Mouse (Mus musculus): ENCODE data around the gene Apba2. TPM values are rescaled to one million over a fixed set of nuclear protein-coding genes. Genes with fewer than 3 reads are reported as not detected.

The Apba2 gene
- polyA plus RNA-seq, 1 experiment: not detected

GRCm38 (mm10) chr7:64569676-64570075 lies 68.2 kb downstream of the Apba2 start:
- Histone ChIP-seq H3K27me3 (ENCODE audit: control insufficient read depth, insufficient read depth, insufficient read length) (no peaks in the 10 kb centered on the region), H3K79me3 (ENCODE audit: low read depth) (no peaks in the 10 kb centered on the region), H3K36me3 (ENCODE audit: control insufficient read depth, insufficient read depth) (no peaks in the 10 kb centered on the region), H3K79me2 (ENCODE audit: control insufficient read depth, insufficient read depth) (no peaks in the 10 kb centered on the region), H3K4me3 (ENCODE audit: insufficient read depth, poor library complexity, severe bottlenecking) (no peak overlapping the region), H3ac (ENCODE audit: control insufficient read depth, insufficient read length, low read depth) (no peak overlapping the region)
- TF ChIP-seq MAX (IDR thresholded peaks at IDR 0.05) (no peak), USF1 (IDR thresholded peaks at IDR 0.05; ENCODE audit: low read depth) (no peak), MYOD1 (IDR thresholded peaks at IDR 0.05; ENCODE audit: control insufficient read depth, insufficient read length, low read depth) (no peak), MYOG (IDR thresholded peaks at IDR 0.05; ENCODE audit: control insufficient read depth, extremely low read depth, insufficient read length) (no peak), CTCF (IDR thresholded peaks at IDR 0.05; ENCODE audit: control insufficient read depth, insufficient read depth, insufficient read length) (no peak), FOSL1 (IDR thresholded peaks at IDR 0.05; ENCODE audit: insufficient read depth, low read length, poor library complexity, severe bottlenecking) (no peak), CEBPB (IDR thresholded peaks at IDR 0.05; ENCODE audit: low read depth) (no peak)

- H3K36me3 ChIP-seq (ENCODE audit: control insufficient read depth, insufficient read depth): no peaks in the 10 kb centered on the region
- H3K27me3 ChIP-seq (ENCODE audit: control insufficient read depth, insufficient read depth, insufficient read length): no peaks in the 10 kb centered on the region
- H3K79me3 ChIP-seq (ENCODE audit: low read depth): no peaks in the 10 kb centered on the region
- TF ChIP-seq CTCF (IDR thresholded peaks at IDR 0.05; ENCODE audit: control insufficient read depth, insufficient read depth, insufficient read length): no peak
- TF ChIP-seq CEBPB (IDR thresholded peaks at IDR 0.05; ENCODE audit: low read depth): no peak
- TF ChIP-seq MAX (IDR thresholded peaks at IDR 0.05): no peak
- no peak for TF ChIP-seq MYOD1 (IDR thresholded peaks at IDR 0.05; ENCODE audit: control insufficient read depth, insufficient read length, low read depth)
- no peak for TF ChIP-seq FOSL1 (IDR thresholded peaks at IDR 0.05; ENCODE audit: insufficient read depth, low read length, poor library complexity, severe bottlenecking)
- TF ChIP-seq USF1 (IDR thresholded peaks at IDR 0.05; ENCODE audit: low read depth): no peak
- H3ac ChIP-seq (ENCODE audit: control insufficient read depth, insufficient read length, low read depth): no peak overlapping the region
- H3K4me3 ChIP-seq (ENCODE audit: insufficient read depth, poor library complexity, severe bottlenecking): no peak overlapping the region
- H3K79me2 ChIP-seq (ENCODE audit: control insufficient read depth, insufficient read depth): no peaks in the 10 kb centered on the region
Measured at GRCm38 (mm10) chr7:64570914-64571313, 69.4 kb downstream of the Apba2 start.

GRCm38 (mm10) chr7:64574144-64574543 lies 72.6 kb downstream of the Apba2 start:
- Histone ChIP-seq H3K36me3 (ENCODE audit: control insufficient read depth, insufficient read depth) (no peaks in the 10 kb centered on the region), H3K4me3 (ENCODE audit: insufficient read depth, poor library complexity, severe bottlenecking) (no peak overlapping the region), H3K79me3 (ENCODE audit: low read depth) (no peaks in the 10 kb centered on the region), H3ac (ENCODE audit: control insufficient read depth, insufficient read length, low read depth) (no peak overlapping the region), H3K79me2 (ENCODE audit: control insufficient read depth, insufficient read depth) (no peaks in the 10 kb centered on the region), H3K27me3 (ENCODE audit: control insufficient read depth, insufficient read depth, insufficient read length) (no peaks in the 10 kb centered on the region)
- no peak for TF ChIP-seq CEBPB (IDR thresholded peaks at IDR 0.05; ENCODE audit: low read depth)
- TF ChIP-seq MAX (IDR thresholded peaks at IDR 0.05): no peak
- no peak for TF ChIP-seq CTCF (IDR thresholded peaks at IDR 0.05; ENCODE audit: control insufficient read depth, insufficient read depth, insufficient read length)
- no peak for TF ChIP-seq FOSL1 (IDR thresholded peaks at IDR 0.05; ENCODE audit: insufficient read depth, low read length, poor library complexity, severe bottlenecking)
- no peak for TF ChIP-seq MYOG (IDR thresholded peaks at IDR 0.05; ENCODE audit: control insufficient read depth, extremely low read depth, insufficient read length)

- no peak overlapping the region for H3ac ChIP-seq (ENCODE audit: control insufficient read depth, insufficient read length, low read depth)
- no peak for TF ChIP-seq USF1 (IDR thresholded peaks at IDR 0.05; ENCODE audit: low read depth)
- TF ChIP-seq MAX (IDR thresholded peaks at IDR 0.05): no peak
- no peak for TF ChIP-seq MYOD1 (IDR thresholded peaks at IDR 0.05; ENCODE audit: control insufficient read depth, insufficient read length, low read depth)
- no peak for TF ChIP-seq CEBPB (IDR thresholded peaks at IDR 0.05; ENCODE audit: low read depth)
- TF ChIP-seq FOSL1 (IDR thresholded peaks at IDR 0.05; ENCODE audit: insufficient read depth, low read length, poor library complexity, severe bottlenecking): no peak
- no peak for TF ChIP-seq CTCF (IDR thresholded peaks at IDR 0.05; ENCODE audit: control insufficient read depth, insufficient read depth, insufficient read length)
- TF ChIP-seq MYOG (IDR thresholded peaks at IDR 0.05; ENCODE audit: control insufficient read depth, extremely low read depth, insufficient read length): no peak
- H3K4me3 ChIP-seq (ENCODE audit: insufficient read depth, poor library complexity, severe bottlenecking): no peak overlapping the region
Measured at GRCm38 (mm10) chr7:64576519-64576951, 75.0 kb downstream of the Apba2 start.

GRCm38 (mm10) chr7:64578176-64578575 lies 76.7 kb downstream of the Apba2 start:
- TF ChIP-seq CTCF (IDR thresholded peaks at IDR 0.05; ENCODE audit: control insufficient read depth, insufficient read depth, insufficient read length) (no peak), CEBPB (IDR thresholded peaks at IDR 0.05; ENCODE audit: low read depth) (no peak), MAX (IDR thresholded peaks at IDR 0.05) (no peak), FOSL1 (IDR thresholded peaks at IDR 0.05; ENCODE audit: insufficient read depth, low read length, poor library complexity, severe bottlenecking) (no peak), MYOD1 (IDR thresholded peaks at IDR 0.05; ENCODE audit: control insufficient read depth, insufficient read length, low read depth) (no peak)

More at GRCm38 (mm10) chr7:64576519-64576951, 75.0 kb downstream of the Apba2 start:
- Histone ChIP-seq H3K27me3 (ENCODE audit: control insufficient read depth, insufficient read depth, insufficient read length) (no peaks in the 10 kb centered on the region), H3K79me2 (ENCODE audit: control insufficient read depth, insufficient read depth) (no peaks in the 10 kb centered on the region), H3K79me3 (ENCODE audit: low read depth) (no peaks in the 10 kb centered on the region), H3K36me3 (ENCODE audit: control insufficient read depth, insufficient read depth) (no peaks in the 10 kb centered on the region)

GRCm38 (mm10) chr7:64579887-64580286 lies 78.4 kb downstream of the Apba2 start:
- Histone ChIP-seq H3K79me2 (ENCODE audit: control insufficient read depth, insufficient read depth) (no peaks in the 10 kb centered on the region), H3K27me3 (ENCODE audit: control insufficient read depth, insufficient read depth, insufficient read length) (no peaks in the 10 kb centered on the region), H3K4me3 (ENCODE audit: insufficient read depth, poor library complexity, severe bottlenecking) (no peak overlapping the region), H3K36me3 (ENCODE audit: control insufficient read depth, insufficient read depth) (no peaks in the 10 kb centered on the region), H3ac (ENCODE audit: control insufficient read depth, insufficient read length, low read depth) (no peak overlapping the region), H3K79me3 (ENCODE audit: low read depth) (no peaks in the 10 kb centered on the region)
- TF ChIP-seq MYOD1 (IDR thresholded peaks at IDR 0.05; ENCODE audit: control insufficient read depth, insufficient read length, low read depth) (no peak), USF1 (IDR thresholded peaks at IDR 0.05; ENCODE audit: low read depth) (no peak), CEBPB (IDR thresholded peaks at IDR 0.05; ENCODE audit: low read depth) (no peak), FOSL1 (IDR thresholded peaks at IDR 0.05; ENCODE audit: insufficient read depth, low read length, poor library complexity, severe bottlenecking) (no peak), MYOG (IDR thresholded peaks at IDR 0.05; ENCODE audit: control insufficient read depth, extremely low read depth, insufficient read length) (no peak), CTCF (IDR thresholded peaks at IDR 0.05; ENCODE audit: control insufficient read depth, insufficient read depth, insufficient read length) (no peak), MAX (IDR thresholded peaks at IDR 0.05) (no peak)

More at GRCm38 (mm10) chr7:64578176-64578575, 76.7 kb downstream of the Apba2 start:
- H3K79me3 ChIP-seq (ENCODE audit: low read depth): no peaks in the 10 kb centered on the region
- H3K27me3 ChIP-seq (ENCODE audit: control insufficient read depth, insufficient read depth, insufficient read length): no peaks in the 10 kb centered on the region
- H3K36me3 ChIP-seq (ENCODE audit: control insufficient read depth, insufficient read depth): no peaks in the 10 kb centered on the region
- no peaks in the 10 kb centered on the region for H3K79me2 ChIP-seq (ENCODE audit: control insufficient read depth, insufficient read depth)
- H3K4me3 ChIP-seq (ENCODE audit: insufficient read depth, poor library complexity, severe bottlenecking): no peak overlapping the region
- H3ac ChIP-seq (ENCODE audit: control insufficient read depth, insufficient read length, low read depth): no peak overlapping the region
